Mouse (Mus musculus) spleen, adult 2 months (tissue): ENCODE results near the gene Alcam.

Experiments used
- CTCF ChIP-seq: fragments of 200-500 bp; IDR thresholded peaks from 2 replicates; pipeline ENCODE4 v1.5.1; 2011; ENCODE audit warnings: mild to moderate bottlenecking, inconsistent platforms; ENCODE audit not compliant: insufficient read depth, insufficient read length, insufficient replicate concordance; ENCODE audit errors: extremely low read depth
- POLR2A ChIP-seq: fragments of 200-500 bp; IDR thresholded peaks from 2 replicates; pipeline ENCODE4 v1.6.1; 2011; ENCODE audit warnings: low read depth, low read length, inconsistent platforms

GRCm38 (mm10) chr16:52417982-52418381 is 35.9 kb downstream of the Alcam start:
- TF ChIP-seq CTCF (no peak), POLR2A (no peak)
